Mouse (Mus musculus) stomach, postnatal 0 days (tissue): Measurements from ENCODE around the gene Pcca. TPM values are rescaled to one million over a fixed set of nuclear protein-coding genes. Genes with fewer than 3 reads are reported as not detected.

Source experiments
- ATAC-seq: fragments of 200-750 bp; cut with Nextera tagmentation; 2 replicates; pipeline ENCODE4 v1.8.0; 2017; ENCODE audit not compliant: low FRiP score, low TSS enrichment
- DNase-seq: peaks from one replicate; pipeline ENCODE4 v3.0.0-alpha.2; 2016; ENCODE audit warnings: low spot score
- H3K27ac ChIP-seq: fragments of 300-500 bp; sonication (generic); replicated peaks from 2 replicates; pipeline ENCODE4 v1.5.1; 2014; ENCODE audit warnings: mild to moderate bottlenecking, control low read depth
- H3K27me3 ChIP-seq: fragments of 300-500 bp; sonication (generic); 2 replicates; pipeline ENCODE4 v1.6.1; 2014; ENCODE audit warnings: low read length; ENCODE audit not compliant: control insufficient read depth, insufficient read depth
- H3K36me3 ChIP-seq: fragments of 300-500 bp; sonication (generic); 2 replicates; pipeline ENCODE4 v1.6.1; 2014; ENCODE audit warnings: low read length, mixed read lengths; ENCODE audit not compliant: control insufficient read depth, insufficient read depth
- H3K4me1 ChIP-seq: fragments of 300-500 bp; sonication (generic); replicated peaks from 2 replicates; pipeline ENCODE4 v1.6.1; 2014; ENCODE audit warnings: antibody characterized with exemption; ENCODE audit not compliant: control insufficient read depth, insufficient read depth
- H3K4me2 ChIP-seq: fragments of 300-500 bp; sonication (generic); replicated peaks from 2 replicates; pipeline ENCODE4 v1.6.1; 2014; ENCODE audit warnings: low read depth, mild to moderate bottlenecking, control low read depth, moderate library complexity
- H3K4me3 ChIP-seq: fragments of 300-500 bp; sonication (generic); 2 replicates; pipeline ENCODE4 v1.5.1; 2014; ENCODE audit warnings: low read depth, low read length, control low read depth
- H3K9ac ChIP-seq: fragments of 300-500 bp; sonication (generic); 2 replicates; pipeline ENCODE4 v1.6.1; 2014; ENCODE audit warnings: mild to moderate bottlenecking, low read length, control low read depth, mixed read lengths
- H3K9me3 ChIP-seq: fragments of 300-500 bp; sonication (generic); 2 replicates; pipeline ENCODE4 v1.6.1; 2016; ENCODE audit warnings: low read length; ENCODE audit not compliant: control insufficient read depth
- CTCF ChIP-seq: IDR thresholded peaks from 2 replicates; pipeline ENCODE4 v1.5.1; 2016; ENCODE audit warnings: antibody characterized with exemption, low read depth, mild to moderate bottlenecking, moderate library complexity
- EP300 ChIP-seq: optimal IDR thresholded peaks from 2 replicates; pipeline ENCODE3; 2016; ENCODE audit warnings: antibody characterized with exemption
- WGBS: fragments of 180-500 bp; shearing (Covaris S2); extraction: QIAGEN DNeasy Blood & Tissue Kit; methylation state at CpG from one replicate; pipeline ENCODE4 v1.1.7; 2014; 5-methylcytosine and 5-hydroxymethylcytosine counted together
- polyA plus RNA-seq: library from polyadenylated mRNA; unstranded; fragments of >200 nt; fragmentation: Nextera tagmentation; extraction: Ambion mirVana; gene quantifications from 2 replicates; pipeline ENCODE4 v1.2.1, GENCODE M21; 2015

The Pcca gene
- polyA plus RNA-seq, 1 experiment from 2014 or later = 8.2 TPM

DNA sequence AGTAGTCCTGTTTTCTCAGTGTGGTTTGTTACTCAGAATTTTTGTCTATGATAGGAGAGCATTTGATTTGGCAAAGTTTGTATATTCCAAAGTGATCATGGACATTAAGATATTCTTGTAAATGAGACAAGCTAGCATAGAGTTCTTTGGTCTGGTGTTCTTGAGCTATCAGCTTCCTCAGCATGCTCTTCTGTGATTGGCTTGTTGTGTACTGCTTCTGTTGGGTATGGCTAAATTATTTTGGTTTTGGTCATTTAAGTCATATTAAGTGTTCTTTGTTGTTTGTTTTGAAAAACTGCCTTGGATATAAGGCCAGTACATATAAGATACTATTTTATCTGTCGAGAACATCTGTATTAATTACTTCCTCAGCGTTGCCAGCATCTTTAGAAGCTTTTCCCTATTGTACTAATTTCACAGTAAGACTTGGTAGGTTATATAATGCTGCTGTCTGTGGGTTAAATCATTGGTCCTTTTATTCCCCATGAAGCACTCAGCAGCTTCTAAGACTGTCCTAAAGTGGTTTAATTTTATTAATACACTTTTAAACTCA is 105.1 kb downstream of the Pcca start:
- no peak overlapping the region for H3K9ac ChIP-seq

DNA sequence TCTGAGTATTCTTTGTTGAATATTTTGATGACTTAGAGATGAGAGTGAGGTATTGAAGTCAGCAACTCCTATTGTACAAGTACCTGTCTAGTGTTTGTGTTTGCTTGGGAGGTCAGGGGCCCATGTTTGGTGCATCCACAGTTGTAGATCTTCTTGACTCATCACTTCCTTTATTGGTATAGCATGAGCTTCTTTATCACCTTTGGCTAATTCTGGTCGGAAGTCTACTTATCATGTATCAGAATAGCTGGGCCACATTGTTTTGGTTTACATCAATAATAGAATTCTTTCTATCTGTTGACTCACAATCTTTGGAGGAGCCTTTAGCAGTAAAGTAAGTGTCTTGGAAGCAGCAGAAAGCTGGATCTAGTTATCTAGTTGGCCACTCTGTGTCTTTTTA is 108.3 kb downstream of the Pcca start:
- TF ChIP-seq EP300 = no peak
- H3K36me3 ChIP-seq = no peaks in the 10 kb centered on the region
- ATAC-seq = no peak

More for the DNA sequence above, 105.1 kb downstream of the Pcca start:
- Histone ChIP-seq H3K4me1 (no peaks in the 10 kb centered on the region), H3K4me2 (no peak overlapping the region), H3K9me3 (no peaks in the 10 kb centered on the region), H3K36me3 (no peaks in the 10 kb centered on the region), H3K4me3 (no peak overlapping the region), H3K27me3 (no peaks in the 10 kb centered on the region), H3K27ac (no peak overlapping the region)
- TF ChIP-seq CTCF = no peak
- no peak for TF ChIP-seq EP300
- WGBS = 92% methylated on average over 2 of the region's 2 CpGs
- no peak for ATAC-seq
- DNase-seq = no peak

DNA sequence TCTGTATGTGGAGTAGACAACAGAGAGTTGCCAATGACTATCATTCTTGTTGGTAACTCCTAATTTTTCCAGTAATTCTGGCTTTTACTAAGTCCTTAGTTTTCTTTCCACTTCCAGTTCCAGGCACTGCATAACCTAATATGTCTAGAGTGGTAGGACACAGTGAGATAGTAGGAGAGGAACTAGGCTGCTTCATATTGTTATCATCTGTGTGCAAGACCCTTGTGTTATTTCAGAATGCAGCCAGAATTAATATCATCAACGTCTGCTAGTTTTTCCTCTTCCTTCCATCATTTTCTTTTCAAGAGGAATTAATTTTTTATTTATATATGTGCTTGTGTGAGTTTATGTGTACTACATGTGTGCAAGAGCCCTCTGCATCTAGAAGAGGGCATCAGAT is 114.1 kb downstream of the Pcca start:
- TF ChIP-seq EP300 (no peak), CTCF (no peak)

More for the DNA sequence above, 108.3 kb downstream of the Pcca start:
- no peak for DNase-seq
- no peaks in the 10 kb centered on the region for H3K4me1 ChIP-seq
- H3K27me3 ChIP-seq = no peaks in the 10 kb centered on the region
- WGBS = 79% methylated on average over 1 of the region's 1 CpGs
- no peak overlapping the region for H3K27ac ChIP-seq
- H3K9ac ChIP-seq = no peak overlapping the region
- no peaks in the 10 kb centered on the region for H3K9me3 ChIP-seq
- H3K4me3 ChIP-seq = no peak overlapping the region
- H3K4me2 ChIP-seq = no peak overlapping the region

DNA sequence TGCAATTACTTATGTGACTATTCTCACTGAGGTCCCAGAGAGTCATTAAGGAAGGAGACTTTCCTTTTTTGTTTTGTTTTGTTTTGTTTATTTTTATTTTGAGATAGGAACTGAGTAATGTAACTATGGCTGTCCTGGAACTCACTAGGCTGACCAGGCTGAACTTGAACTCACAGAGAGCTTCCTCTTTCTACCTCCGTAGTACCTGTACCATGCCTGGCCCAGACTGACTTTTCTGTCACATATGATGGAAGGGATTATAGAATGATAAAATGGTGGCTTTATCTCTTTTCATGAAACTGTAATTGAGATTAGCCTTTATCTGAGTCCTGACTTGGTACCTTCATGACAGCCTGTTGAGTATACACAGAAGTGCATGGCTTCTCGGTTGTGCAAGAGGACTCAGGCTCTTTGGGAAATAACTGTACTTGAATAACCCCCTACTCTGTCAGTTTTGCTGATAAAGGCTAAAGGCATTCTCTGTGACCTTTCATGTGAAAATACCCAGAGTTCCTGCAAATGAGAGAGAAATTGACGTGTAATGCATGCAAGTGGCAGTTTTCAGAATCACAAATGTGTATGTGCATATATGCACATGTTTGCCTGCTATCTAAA is 115.3 kb downstream of the Pcca start:
- Histone ChIP-seq H3K4me1 (no peaks in the 10 kb centered on the region), H3K27ac (no peak overlapping the region), H3K9ac (no peak overlapping the region), H3K4me2 (no peak overlapping the region), H3K9me3 (no peaks in the 10 kb centered on the region), H3K4me3 (no peak overlapping the region), H3K36me3 (no peaks in the 10 kb centered on the region), H3K27me3 (no peaks in the 10 kb centered on the region)
- WGBS = 66% methylated on average over 3 of the region's 3 CpGs
- ATAC-seq (no peak), DNase-seq (no peak)
- no peak for TF ChIP-seq CTCF
- no peak for TF ChIP-seq EP300

More for the DNA sequence above, 114.1 kb downstream of the Pcca start:
- no peaks in the 10 kb centered on the region for H3K4me1 ChIP-seq
- no peaks in the 10 kb centered on the region for H3K9me3 ChIP-seq
- DNase-seq = no peak
- no peak overlapping the region for H3K4me2 ChIP-seq
- 69% methylated on average over 1 of the region's 1 CpGs for WGBS
- no peaks in the 10 kb centered on the region for H3K27me3 ChIP-seq
- no peak overlapping the region for H3K27ac ChIP-seq
- no peaks in the 10 kb centered on the region for H3K36me3 ChIP-seq
- ATAC-seq = no peak
- H3K9ac ChIP-seq = no peak overlapping the region
- H3K4me3 ChIP-seq = no peak overlapping the region

DNA sequence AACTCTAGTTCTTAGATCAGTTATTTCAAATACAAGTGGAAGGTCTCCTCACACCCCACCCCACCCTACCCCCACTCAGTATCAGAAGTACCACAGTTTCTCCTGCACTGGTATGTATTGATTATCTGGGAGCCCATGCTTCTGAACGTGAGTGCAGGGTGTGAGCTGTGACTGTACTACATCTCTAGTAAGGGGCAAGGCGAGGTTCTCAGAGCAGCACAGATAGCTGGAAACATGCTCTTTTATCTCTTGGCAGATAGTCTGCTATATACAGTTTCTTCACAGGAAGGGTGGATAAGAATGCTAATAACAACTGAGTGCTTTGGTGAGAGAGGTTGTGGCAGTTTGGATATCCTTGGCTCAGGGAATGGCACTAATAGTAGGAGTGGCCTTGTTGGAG is 117.6 kb downstream of the Pcca start:
- H3K4me3 ChIP-seq = no peak overlapping the region
- no peak for ATAC-seq
- no peaks in the 10 kb centered on the region for H3K4me1 ChIP-seq
- DNase-seq = no peak
- H3K9ac ChIP-seq = no peak overlapping the region
- no peak for TF ChIP-seq CTCF
- TF ChIP-seq EP300 = no peak
- H3K36me3 ChIP-seq = no peaks in the 10 kb centered on the region
- H3K9me3 ChIP-seq = no peaks in the 10 kb centered on the region
- H3K27ac ChIP-seq = no peak overlapping the region
- no peaks in the 10 kb centered on the region for H3K27me3 ChIP-seq
- 69% methylated on average over 2 of the region's 2 CpGs for WGBS
- no peak overlapping the region for H3K4me2 ChIP-seq

DNA sequence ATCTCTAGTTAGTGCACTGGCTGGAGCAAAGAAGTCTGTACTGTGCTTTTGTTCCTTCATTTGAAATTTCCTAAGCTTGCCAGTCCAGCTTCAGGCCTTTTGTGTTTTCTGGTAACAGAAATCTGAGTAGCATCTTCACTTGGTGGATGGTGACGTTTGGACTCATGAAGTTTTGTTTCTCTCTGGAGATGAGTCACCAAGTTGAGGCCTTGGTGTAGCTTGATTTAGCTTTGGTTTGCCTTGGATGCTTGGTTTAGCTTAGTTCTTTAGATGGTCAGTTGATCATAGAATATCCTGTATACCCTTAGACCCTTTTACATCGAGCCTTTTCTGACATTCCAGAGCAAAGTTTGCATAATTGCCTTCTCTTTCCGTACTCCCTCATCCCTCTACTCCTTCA is 141.5 kb downstream of the Pcca start:
- Histone ChIP-seq H3K4me3 (no peak overlapping the region), H3K9me3 (no peaks in the 10 kb centered on the region), H3K9ac (no peak overlapping the region), H3K27ac (no peak overlapping the region), H3K36me3 (no peaks in the 10 kb centered on the region), H3K27me3 (no peaks in the 10 kb centered on the region), H3K4me1 (no peaks in the 10 kb centered on the region), H3K4me2 (no peak overlapping the region)
- no peak for ATAC-seq
- no peak for DNase-seq
- 72% methylated on average over 3 of the region's 3 CpGs for WGBS
- TF ChIP-seq EP300 = no peak
- no peak for TF ChIP-seq CTCF
